Mouse (Mus musculus) small intestine, adult 2 months (tissue): ENCODE measurements around the gene Pla2g3.

ENCODE experiments used
- CTCF ChIP-seq: fragments of 200-500 bp; IDR thresholded peaks from 2 replicates; pipeline ENCODE4 v1.5.1; 2012; ENCODE audit warnings: low read depth, mild to moderate bottlenecking, control low read depth, inconsistent platforms, low read length, moderate library complexity, mixed read lengths; ENCODE audit not compliant: insufficient replicate concordance, insufficient read length; ENCODE audit errors: extremely low read depth
- POLR2A ChIP-seq: fragments of 200-500 bp; IDR thresholded peaks from 2 replicates; pipeline ENCODE4 v1.6.1; 2012; ENCODE audit warnings: low read depth, mild to moderate bottlenecking, control low read depth, inconsistent platforms, low read length, moderate library complexity

DNA sequence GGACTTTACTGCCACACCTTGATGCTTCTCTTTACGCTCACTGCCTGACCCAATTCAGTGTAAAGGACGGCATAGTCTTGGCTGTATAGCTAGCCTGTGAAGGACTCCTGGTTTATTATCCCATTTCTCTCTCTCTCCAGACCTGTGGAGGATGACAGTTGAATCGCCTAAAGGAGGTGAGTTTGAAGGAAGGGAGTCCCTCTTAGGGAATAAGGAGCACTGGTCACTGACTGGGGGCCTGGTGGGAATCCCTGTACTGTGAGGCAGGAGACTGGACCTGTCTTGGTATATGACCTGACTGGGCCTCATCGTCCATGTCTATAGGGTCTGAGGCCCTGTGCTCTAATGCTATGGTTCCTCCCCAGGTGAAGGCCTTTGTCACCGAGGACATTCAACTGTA lies 28.0 kb downstream of the Pla2g3 start:
- no peak for TF ChIP-seq CTCF
- no peak for TF ChIP-seq POLR2A
